Mouse (Mus musculus): ENCODE results near the gene Hsd11b2. TPM values are rescaled to one million over a fixed set of nuclear protein-coding genes. Genes with fewer than 3 reads are reported as not detected.

The Hsd11b2 gene
- polyA plus RNA-seq, 1 experiment from 2014 or later = 24.7 TPM

DNA sequence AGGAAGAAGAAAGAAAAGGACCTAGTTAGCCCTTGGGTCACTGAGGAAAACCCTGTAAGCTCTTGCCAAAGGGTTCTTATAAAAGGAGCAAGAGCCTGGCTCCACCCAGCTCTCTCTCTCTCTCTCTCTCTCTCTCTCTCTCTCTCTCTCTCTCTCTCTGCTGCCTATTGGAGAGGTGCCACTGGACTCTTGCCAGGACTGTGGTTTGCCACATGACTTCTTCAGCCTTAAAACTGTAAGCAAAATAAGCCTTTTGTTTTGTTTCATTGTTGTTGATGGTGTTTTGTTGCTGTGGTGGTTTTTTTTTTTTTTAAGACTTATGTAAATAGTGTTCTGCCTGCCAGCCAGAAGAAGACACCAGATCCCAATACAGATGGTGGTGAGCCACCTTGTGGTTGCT is 54.9 kb downstream of the Hsd11b2 start:
- Histone ChIP-seq H3K4me2 (replicated peaks) (no peak overlapping the region), H3K27ac (no peak overlapping the region), H3K9me3 (replicated peaks) (no peaks in the 10 kb centered on the region), H3K27me3 (no peaks in the 10 kb centered on the region), H3K4me3 (no peak overlapping the region), H3K36me3 (no peaks in the 10 kb centered on the region), H3K9ac (no peak overlapping the region), H3K4me1 (no peaks in the 10 kb centered on the region)
- ATAC-seq (ENCODE audit: low FRiP score) = no peak

Other genes with a start within 250 kb of the Hsd11b2 start
- 0.23 TPM in 1 of 2 replicates, not detected in the other for gene Hsf4, start 249.0 kb upstream of the Hsd11b2 start, polyA plus RNA-seq (2016; fragmentation: Nextera tagmentation; extraction: Ambion mirVana)
- 2.7 and 4.0 TPM in 2 replicates for gene Nol3, start 242.6 kb upstream of the Hsd11b2 start, polyA plus RNA-seq (2016; fragmentation: Nextera tagmentation; extraction: Ambion mirVana)
- gene 4931428F04Rik, start 228.9 kb upstream of the Hsd11b2 start, polyA plus RNA-seq (2016; fragmentation: Nextera tagmentation; extraction: Ambion mirVana) = 63.2 and 74.0 TPM in 2 replicates
- gene Exoc3l, start 222.7 kb upstream of the Hsd11b2 start, polyA plus RNA-seq (2016; fragmentation: Nextera tagmentation; extraction: Ambion mirVana) = 12.7 and 15.7 TPM in 2 replicates
- 68.8 and 69.9 TPM in 2 replicates for gene E2f4, start 221.1 kb upstream of the Hsd11b2 start, polyA plus RNA-seq (2016; fragmentation: Nextera tagmentation; extraction: Ambion mirVana)
- gene Elmo3, start 213.2 kb upstream of the Hsd11b2 start, polyA plus RNA-seq (2016; fragmentation: Nextera tagmentation; extraction: Ambion mirVana) = 2.7 and 3.2 TPM in 2 replicates
- 1.3 TPM in 2 replicates for gene Lrrc29, start 192.5 kb upstream of the Hsd11b2 start, polyA plus RNA-seq (2016; fragmentation: Nextera tagmentation; extraction: Ambion mirVana)
- gene Tmem208, start 192.4 kb upstream of the Hsd11b2 start, polyA plus RNA-seq (2016; fragmentation: Nextera tagmentation; extraction: Ambion mirVana) = 97.6 and 100 TPM in 2 replicates
- 1.4 and 2.0 TPM in 2 replicates for gene Fhod1, start 170.8 kb upstream of the Hsd11b2 start, polyA plus RNA-seq (2016; fragmentation: Nextera tagmentation; extraction: Ambion mirVana)
- gene Slc9a5, start 169.9 kb upstream of the Hsd11b2 start, polyA plus RNA-seq (2016; fragmentation: Nextera tagmentation; extraction: Ambion mirVana) = 7.2 and 7.7 TPM in 2 replicates
- 0.59 and 0.93 TPM in 2 replicates for gene Plekhg4, start 145.5 kb upstream of the Hsd11b2 start, polyA plus RNA-seq (2016; fragmentation: Nextera tagmentation; extraction: Ambion mirVana)
- 0.08 TPM in 1 of 2 replicates, not detected in the other for gene Kctd19, start 105.3 kb upstream of the Hsd11b2 start, polyA plus RNA-seq (2016; fragmentation: Nextera tagmentation; extraction: Ambion mirVana)
- 2.1 and 3.1 TPM in 2 replicates for gene Lrrc36, start 105.2 kb upstream of the Hsd11b2 start, polyA plus RNA-seq (2016; fragmentation: Nextera tagmentation; extraction: Ambion mirVana)
- 162 and 186 TPM in 2 replicates for gene Tppp3, start 47.2 kb upstream of the Hsd11b2 start, polyA plus RNA-seq (2016; fragmentation: Nextera tagmentation; extraction: Ambion mirVana)
- gene Zdhhc1, start 21.9 kb upstream of the Hsd11b2 start, polyA plus RNA-seq (2016; fragmentation: Nextera tagmentation; extraction: Ambion mirVana) = 35.8 and 36.1 TPM in 2 replicates
- 117 and 127 TPM in 2 replicates for gene Atp6v0d1, start 47.3 kb downstream of the Hsd11b2 start, polyA plus RNA-seq (2016; fragmentation: Nextera tagmentation; extraction: Ambion mirVana)
- 21.7 and 22.6 TPM in 2 replicates for gene Ripor1, start 86.5 kb downstream of the Hsd11b2 start, polyA plus RNA-seq (2016; fragmentation: Nextera tagmentation; extraction: Ambion mirVana)
- gene Ctcf, start 117.8 kb downstream of the Hsd11b2 start, polyA plus RNA-seq (2016; fragmentation: Nextera tagmentation; extraction: Ambion mirVana) = 132 and 139 TPM in 2 replicates
- gene Agrp, start 118.6 kb downstream of the Hsd11b2 start, polyA plus RNA-seq (2016; fragmentation: Nextera tagmentation; extraction: Ambion mirVana) = 1.3 TPM in 2 replicates
- 9.7 and 11.8 TPM in 2 replicates for gene Carmil2, start 167.5 kb downstream of the Hsd11b2 start, polyA plus RNA-seq (2016; fragmentation: Nextera tagmentation; extraction: Ambion mirVana)
- gene Acd, start 182.3 kb downstream of the Hsd11b2 start, polyA plus RNA-seq (2016; fragmentation: Nextera tagmentation; extraction: Ambion mirVana) = 79.1 and 88.0 TPM in 2 replicates
- 29.5 and 29.7 TPM in 2 replicates for gene Pard6a, start 182.4 kb downstream of the Hsd11b2 start, polyA plus RNA-seq (2016; fragmentation: Nextera tagmentation; extraction: Ambion mirVana)
- 0.39 TPM in 1 of 2 replicates, not detected in the other for gene 4933405L10Rik, start 188.9 kb downstream of the Hsd11b2 start, polyA plus RNA-seq (2016; fragmentation: Nextera tagmentation; extraction: Ambion mirVana)
- gene Enkd1, start 189.5 kb downstream of the Hsd11b2 start, polyA plus RNA-seq (2016; fragmentation: Nextera tagmentation; extraction: Ambion mirVana) = 22.4 and 23.6 TPM in 2 replicates
- gene Gfod2, start 239.9 kb downstream of the Hsd11b2 start, polyA plus RNA-seq (2016; fragmentation: Nextera tagmentation; extraction: Ambion mirVana) = 63.8 and 68.1 TPM in 2 replicates

Data from hindbrain, embryonic 12.5 days (tissue).